Mouse (Mus musculus): ENCODE results near the gene Pgpep1. TPM values are rescaled to one million over a fixed set of nuclear protein-coding genes. Genes with fewer than 3 reads are reported as not detected.

Pgpep1 gene
- polyA plus RNA-seq, 1 experiment from 2014 or later: 103 TPM

DNA sequence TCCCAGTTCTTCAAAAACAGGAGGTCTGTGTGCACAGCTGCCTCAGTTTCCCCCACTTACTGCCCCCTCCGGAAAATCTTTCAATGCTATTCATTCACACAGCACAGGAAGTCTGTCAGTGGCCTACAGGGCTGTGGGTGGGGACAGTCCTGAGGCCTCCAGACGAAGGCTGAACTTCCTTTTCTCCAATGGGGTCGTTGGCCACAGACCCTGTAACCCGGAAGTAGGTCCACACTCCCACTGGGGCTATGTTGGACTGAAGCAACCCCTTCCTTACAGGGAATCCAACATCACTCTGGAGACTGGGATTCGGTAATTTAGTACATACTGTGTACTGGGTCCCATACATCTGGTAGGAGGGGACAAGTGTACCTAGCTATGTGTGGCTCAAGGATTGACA lies 33.4 kb upstream of the Pgpep1 start:
- WGBS: 78% methylated on average over 5 of the region's 5 CpGs
- no peak for DNase-seq (ENCODE audit: low spot score, missing footprints)
- H3K27me3 ChIP-seq (ENCODE audit: control insufficient read depth, insufficient read depth, low read length): no peaks in the 10 kb centered on the region
- H3K9me3 ChIP-seq (ENCODE audit: control insufficient read depth, low read length): no peaks in the 10 kb centered on the region
- H3K4me1 ChIP-seq (ENCODE audit: control insufficient read depth, insufficient read depth, low read length): peaks cover 38% of the 10 kb centered on the region
- no peak overlapping the region for H3K27ac ChIP-seq (ENCODE audit: low read depth, low read length)
- H3K4me2 ChIP-seq: no peak overlapping the region
- H3K36me3 ChIP-seq (ENCODE audit: control insufficient read depth, insufficient read depth, low read length): no peaks in the 10 kb centered on the region
- no peak for ATAC-seq (ENCODE audit: low FRiP score)
- H3K4me3 ChIP-seq (ENCODE audit: low read depth, low read length): no peak overlapping the region
- no peak overlapping the region for H3K9ac ChIP-seq (ENCODE audit: low read length)

DNA sequence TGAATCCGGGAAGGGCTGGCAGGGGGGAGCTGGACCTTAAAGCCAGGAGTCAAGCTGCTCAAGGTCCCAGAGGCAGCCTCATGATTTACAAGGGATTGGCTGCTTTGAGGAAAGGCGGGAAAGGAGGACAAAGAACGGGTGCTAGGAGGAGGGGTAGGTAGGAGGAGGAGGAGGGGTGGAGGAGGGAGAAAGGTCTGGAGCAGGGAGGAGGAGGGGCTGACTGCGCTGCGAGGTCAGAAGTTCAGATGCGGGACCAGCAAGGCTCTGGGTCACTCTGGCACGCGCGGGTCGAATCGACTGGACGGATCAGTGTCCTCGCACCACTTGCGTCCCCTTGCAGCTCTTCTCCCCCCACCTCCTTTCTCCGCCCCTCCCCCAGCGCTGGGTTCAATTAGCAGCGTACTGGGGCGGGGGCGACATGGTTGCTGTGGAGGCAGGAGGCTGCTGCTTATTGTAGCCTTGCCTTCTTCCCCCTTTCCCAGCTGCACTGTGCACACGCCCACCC lies 31.6 kb upstream of the Pgpep1 start:
- Histone ChIP-seq H3K9me3 (ENCODE audit: control insufficient read depth, low read length) (no peaks in the 10 kb centered on the region), H3K4me1 (ENCODE audit: control insufficient read depth, insufficient read depth, low read length) (peaks cover 24% of the 10 kb centered on the region), H3K4me2 (peak overlapping the region; percentile 43), H3K9ac (ENCODE audit: low read length) (peak overlapping the region; percentile 77), H3K27ac (ENCODE audit: low read depth, low read length) (peak overlapping the region; percentile 86), H3K27me3 (ENCODE audit: control insufficient read depth, insufficient read depth, low read length) (no peaks in the 10 kb centered on the region), H3K36me3 (ENCODE audit: control insufficient read depth, insufficient read depth, low read length) (no peaks in the 10 kb centered on the region), H3K4me3 (ENCODE audit: low read depth, low read length) (peak overlapping the region; percentile 19)
- DNase-seq (ENCODE audit: low spot score, missing footprints): peak; percentile 98
- ATAC-seq (ENCODE audit: low FRiP score): peak; percentile 84
- WGBS: 2% methylated on average over 18 of the region's 20 CpGs

DNA sequence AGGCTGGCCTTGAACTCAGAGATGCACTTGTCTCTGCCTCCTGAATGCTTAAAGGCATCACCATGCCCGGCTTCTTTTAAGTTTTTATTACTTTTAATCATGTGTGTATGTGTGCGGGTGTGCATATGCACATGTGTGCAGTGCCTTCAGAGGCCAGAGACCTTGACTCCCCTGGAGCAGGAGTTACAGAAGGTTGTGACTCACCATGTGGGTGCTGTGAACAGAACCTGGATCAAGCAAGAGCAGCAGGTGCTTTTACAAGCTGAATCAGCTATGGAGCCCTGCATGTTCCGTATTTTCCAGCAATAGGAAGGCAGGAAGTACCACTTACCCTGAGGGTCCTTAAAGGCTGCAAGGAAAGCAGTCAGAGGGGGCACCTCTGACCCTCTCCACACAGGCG lies 31.0 kb upstream of the Pgpep1 start:
- Histone ChIP-seq H3K9me3 (ENCODE audit: control insufficient read depth, low read length) (no peaks in the 10 kb centered on the region), H3K4me3 (ENCODE audit: low read depth, low read length) (peak overlapping the region; percentile 19), H3K27me3 (ENCODE audit: control insufficient read depth, insufficient read depth, low read length) (no peaks in the 10 kb centered on the region), H3K27ac (ENCODE audit: low read depth, low read length) (peak overlapping the region; percentile 86), H3K36me3 (ENCODE audit: control insufficient read depth, insufficient read depth, low read length) (no peaks in the 10 kb centered on the region), H3K9ac (ENCODE audit: low read length) (peak overlapping the region; percentile 77), H3K4me2 (peak overlapping the region; percentile 43), H3K4me1 (ENCODE audit: control insufficient read depth, insufficient read depth, low read length) (peaks cover 19% of the 10 kb centered on the region)
- DNase-seq (ENCODE audit: low spot score, missing footprints) (peak; percentile 89), ATAC-seq (ENCODE audit: low FRiP score) (no peak)
- WGBS: 60% methylated on average over 4 of the region's 4 CpGs

DNA sequence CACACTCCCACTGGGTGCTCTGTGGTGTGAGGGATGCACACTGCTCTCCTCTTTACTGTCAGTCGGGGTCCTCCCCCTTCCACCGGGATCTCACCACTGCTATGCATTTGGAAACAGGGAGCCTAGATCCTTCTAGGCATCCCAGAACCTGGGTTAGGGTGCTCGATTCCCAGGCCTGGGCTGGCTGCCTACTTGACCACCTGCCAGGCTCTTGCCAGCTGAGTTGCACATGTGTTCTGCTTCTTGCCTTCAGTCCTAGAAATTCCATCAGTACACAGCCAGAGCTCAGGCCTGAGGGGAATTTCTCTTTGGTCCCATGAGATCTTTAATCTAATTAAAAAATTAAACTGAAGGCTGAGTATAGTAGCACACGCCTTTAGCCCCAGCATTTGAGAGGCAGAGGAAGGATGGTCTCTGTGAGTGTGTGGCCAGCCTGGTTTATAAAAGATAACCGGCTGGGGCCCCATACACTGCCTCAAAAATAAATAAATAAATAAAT lies 29.8 kb upstream of the Pgpep1 start:
- H3K4me1 ChIP-seq (ENCODE audit: control insufficient read depth, insufficient read depth, low read length): peaks cover 14% of the 10 kb centered on the region
- ATAC-seq (ENCODE audit: low FRiP score): no peak
- DNase-seq (ENCODE audit: low spot score, missing footprints): no peak
- H3K4me3 ChIP-seq (ENCODE audit: low read depth, low read length): no peak overlapping the region
- 81% methylated on average over 5 of the region's 5 CpGs for WGBS
- no peaks in the 10 kb centered on the region for H3K27me3 ChIP-seq (ENCODE audit: control insufficient read depth, insufficient read depth, low read length)
- H3K27ac ChIP-seq (ENCODE audit: low read depth, low read length): no peak overlapping the region
- H3K4me2 ChIP-seq: no peak overlapping the region
- no peak overlapping the region; the same call in 1 of the 2 replicates for H3K9ac ChIP-seq (ENCODE audit: low read length)
- H3K9me3 ChIP-seq (ENCODE audit: control insufficient read depth, low read length): no peaks in the 10 kb centered on the region
- H3K36me3 ChIP-seq (ENCODE audit: control insufficient read depth, insufficient read depth, low read length): no peaks in the 10 kb centered on the region

DNA sequence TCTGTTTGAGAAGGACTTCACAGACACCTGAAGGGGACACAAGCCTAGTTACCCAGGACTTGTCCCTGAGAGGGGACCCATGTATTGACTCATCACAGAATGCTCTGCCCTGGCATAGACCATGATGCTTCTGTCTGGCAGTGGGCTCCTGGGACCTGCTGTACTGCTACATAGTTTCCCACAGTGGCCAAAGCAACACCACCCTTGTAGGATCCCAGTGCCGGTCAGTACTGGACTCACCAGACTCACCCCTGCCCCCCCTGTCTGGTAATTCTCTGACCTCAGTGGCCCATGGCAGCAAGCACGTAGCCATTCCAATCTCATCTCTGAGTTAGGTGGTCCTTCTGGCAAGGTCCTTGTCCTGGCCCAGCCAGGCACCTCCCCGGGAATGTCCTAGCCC lies 27.9 kb upstream of the Pgpep1 start:
- no peak overlapping the region for H3K4me2 ChIP-seq
- 97% methylated on average over 3 of the region's 3 CpGs for WGBS

DNA sequence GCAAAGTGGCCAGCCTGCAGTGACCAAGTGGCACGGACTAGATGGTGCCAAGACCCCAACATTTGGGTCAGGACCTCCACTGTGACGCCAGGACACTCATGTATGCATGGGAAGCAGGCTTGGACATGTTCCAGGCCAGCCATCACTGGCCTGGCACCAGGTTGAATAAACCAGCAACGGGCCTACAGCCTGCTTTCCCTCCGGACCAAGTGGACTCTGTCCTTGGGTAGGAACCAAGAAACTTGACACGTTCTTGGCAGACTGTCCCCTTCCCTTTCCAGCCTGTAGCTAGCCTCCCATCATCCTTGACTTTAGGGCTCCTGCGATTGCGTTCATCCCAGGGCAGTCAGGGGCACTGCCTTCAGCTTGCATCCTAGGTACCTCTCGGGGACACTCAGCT lies 27.4 kb upstream of the Pgpep1 start:
- Histone ChIP-seq H3K9me3 (ENCODE audit: control insufficient read depth, low read length) (no peaks in the 10 kb centered on the region), H3K27ac (ENCODE audit: low read depth, low read length) (no peak overlapping the region), H3K9ac (ENCODE audit: low read length) (no peak overlapping the region), H3K27me3 (ENCODE audit: control insufficient read depth, insufficient read depth, low read length) (no peaks in the 10 kb centered on the region), H3K4me2 (no peak overlapping the region), H3K4me1 (ENCODE audit: control insufficient read depth, insufficient read depth, low read length) (peaks cover 16% of the 10 kb centered on the region), H3K36me3 (ENCODE audit: control insufficient read depth, insufficient read depth, low read length) (no peaks in the 10 kb centered on the region), H3K4me3 (ENCODE audit: low read depth, low read length) (no peak overlapping the region)
- no peak for DNase-seq (ENCODE audit: low spot score, missing footprints)
- 88% methylated on average over 8 of the region's 8 CpGs for WGBS
- ATAC-seq (ENCODE audit: low FRiP score): no peak

More for the DNA sequence above, 27.9 kb upstream of the Pgpep1 start:
- no peak for ATAC-seq (ENCODE audit: low FRiP score)
- no peaks in the 10 kb centered on the region for H3K27me3 ChIP-seq (ENCODE audit: control insufficient read depth, insufficient read depth, low read length)
- H3K9ac ChIP-seq (ENCODE audit: low read length): no peak overlapping the region
- no peak overlapping the region for H3K27ac ChIP-seq (ENCODE audit: low read depth, low read length)
- H3K4me3 ChIP-seq (ENCODE audit: low read depth, low read length): no peak overlapping the region
- no peaks in the 10 kb centered on the region for H3K9me3 ChIP-seq (ENCODE audit: control insufficient read depth, low read length)
- H3K36me3 ChIP-seq (ENCODE audit: control insufficient read depth, insufficient read depth, low read length): no peaks in the 10 kb centered on the region
- peaks cover 16% of the 10 kb centered on the region for H3K4me1 ChIP-seq (ENCODE audit: control insufficient read depth, insufficient read depth, low read length)
- no peak for DNase-seq (ENCODE audit: low spot score, missing footprints)

DNA sequence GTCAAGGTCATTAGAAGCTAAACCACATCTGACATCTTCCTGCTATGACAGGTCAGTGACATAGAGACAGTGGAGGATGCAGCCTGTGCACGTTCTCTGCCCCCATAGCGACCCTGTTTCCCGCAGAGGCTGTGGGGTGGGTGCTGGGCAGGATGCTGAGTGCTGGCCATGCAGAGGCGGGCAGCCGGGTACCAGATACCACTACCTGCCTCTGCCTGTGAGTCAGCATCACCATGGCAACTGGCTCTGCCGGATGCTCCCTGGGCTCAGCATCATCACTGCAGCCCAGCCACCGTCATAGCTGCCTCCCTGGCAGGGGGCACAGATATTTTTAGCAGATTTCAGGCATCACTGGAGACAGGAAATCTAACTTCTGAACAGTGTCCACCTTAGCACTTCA lies 24.1 kb upstream of the Pgpep1 start:
- H3K27ac ChIP-seq (ENCODE audit: low read depth, low read length): no peak overlapping the region
- DNase-seq (ENCODE audit: low spot score, missing footprints): peak; percentile 82
- H3K4me1 ChIP-seq (ENCODE audit: control insufficient read depth, insufficient read depth, low read length): peaks cover 2% of the 10 kb centered on the region; the same call in 1 of the 2 replicates
- H3K4me3 ChIP-seq (ENCODE audit: low read depth, low read length): no peak overlapping the region
- no peak overlapping the region for H3K4me2 ChIP-seq
- 55% methylated on average over 7 of the region's 7 CpGs for whole genome bisulfite sequencing
- H3K9me3 ChIP-seq (ENCODE audit: control insufficient read depth, low read length): no peaks in the 10 kb centered on the region
- no peak overlapping the region for H3K9ac ChIP-seq (ENCODE audit: low read length)
- no peaks in the 10 kb centered on the region for H3K36me3 ChIP-seq (ENCODE audit: control insufficient read depth, insufficient read depth, low read length)
- peak; percentile 20 for ATAC-seq (ENCODE audit: low FRiP score)
- H3K27me3 ChIP-seq (ENCODE audit: control insufficient read depth, insufficient read depth, low read length): no peaks in the 10 kb centered on the region

DNA sequence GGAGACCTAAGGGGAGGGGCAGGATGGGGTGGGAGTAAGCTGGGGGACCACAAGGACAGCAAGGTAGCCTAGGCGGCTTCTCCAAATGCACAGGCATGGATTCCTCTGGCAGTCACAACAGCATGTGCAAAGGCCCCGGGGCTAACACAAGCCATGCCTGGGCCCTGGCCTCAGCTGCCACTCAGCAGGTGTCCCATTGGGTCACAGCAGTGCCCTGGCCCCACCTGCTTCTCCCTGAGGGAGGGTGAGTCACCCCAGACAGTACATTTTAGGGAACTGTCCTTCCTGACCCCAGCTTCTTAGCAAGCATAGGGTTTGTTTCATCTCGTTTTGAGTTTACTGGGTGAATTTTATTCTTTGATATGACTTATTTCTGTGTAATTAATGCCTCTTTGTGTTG lies 22.5 kb upstream of the Pgpep1 start:
- ATAC-seq (ENCODE audit: low FRiP score) (0 out of 2 replicates have a peak, but pooled peaks have one; percentile 6), DNase-seq (ENCODE audit: low spot score, missing footprints) (no peak)
- Histone ChIP-seq H3K4me1 (ENCODE audit: control insufficient read depth, insufficient read depth, low read length) (peaks cover 2% of the 10 kb centered on the region; the same call in 1 of the 2 replicates), H3K4me3 (ENCODE audit: low read depth, low read length) (no peak overlapping the region), H3K4me2 (no peak overlapping the region), H3K9me3 (ENCODE audit: control insufficient read depth, low read length) (no peaks in the 10 kb centered on the region), H3K27me3 (ENCODE audit: control insufficient read depth, insufficient read depth, low read length) (no peaks in the 10 kb centered on the region), H3K9ac (ENCODE audit: low read length) (no peak overlapping the region; the same call in 1 of the 2 replicates), H3K27ac (ENCODE audit: low read depth, low read length) (no peak overlapping the region), H3K36me3 (ENCODE audit: control insufficient read depth, insufficient read depth, low read length) (peaks cover 2% of the 10 kb centered on the region; the same call in 1 of the 2 replicates)
- 67% methylated on average over 3 of the region's 3 CpGs for WGBS

DNA sequence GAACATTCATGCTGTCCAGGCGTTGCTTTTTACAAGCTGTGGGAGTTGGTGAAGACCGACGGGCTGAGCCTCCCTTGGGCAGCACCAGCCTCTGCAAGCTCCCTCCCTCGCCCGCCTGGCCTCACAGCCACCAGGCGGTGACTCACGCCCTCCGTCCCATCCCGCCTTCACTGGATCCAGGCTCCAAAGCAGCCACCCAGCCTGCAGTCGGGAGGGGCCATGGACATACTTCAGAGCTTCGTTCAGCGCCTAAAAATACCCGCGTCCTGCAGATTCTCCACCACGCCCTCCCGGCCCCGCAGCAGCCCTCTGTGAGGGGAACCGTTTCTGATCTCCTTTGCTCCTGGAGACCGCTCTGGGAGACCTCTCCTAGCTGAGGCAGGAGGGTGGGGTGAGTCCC lies 22.0 kb upstream of the Pgpep1 start:
- no peak for ATAC-seq (ENCODE audit: low FRiP score)
- DNase-seq (ENCODE audit: low spot score, missing footprints): peak; percentile 86
- Histone ChIP-seq H3K4me2 (no peak overlapping the region), H3K9me3 (ENCODE audit: control insufficient read depth, low read length) (no peaks in the 10 kb centered on the region), H3K9ac (ENCODE audit: low read length) (peak overlapping the region; percentile 39; the same call in 1 of the 2 replicates), H3K27ac (ENCODE audit: low read depth, low read length) (no peak overlapping the region), H3K4me1 (ENCODE audit: control insufficient read depth, insufficient read depth, low read length) (peaks cover 2% of the 10 kb centered on the region; the same call in 1 of the 2 replicates), H3K4me3 (ENCODE audit: low read depth, low read length) (no peak overlapping the region), H3K36me3 (ENCODE audit: control insufficient read depth, insufficient read depth, low read length) (peaks cover 2% of the 10 kb centered on the region; the same call in 1 of the 2 replicates), H3K27me3 (ENCODE audit: control insufficient read depth, insufficient read depth, low read length) (no peaks in the 10 kb centered on the region)
- 9% methylated on average over 19 of the region's 19 CpGs for WGBS
